Mouse (Mus musculus) E14TG2a.4 (cell line): ENCODE measurements at regions not wholly inside any gene's neighbourhood (a gene's known extent, or its start where the extent isn't known, plus 50 kb on each side); places are given as distances from the start of the nearest gene placed in this dataset.

ENCODE experiments used
- CTCF ChIP-seq: conservative IDR thresholded peaks from 2 replicates; pipeline ENCODE4 v1.5.1; 2014; ENCODE audit warnings: low read length
- NANOG ChIP-seq: IDR thresholded peaks from 2 replicates; pipeline ENCODE4 v1.6.1; 2014; ENCODE audit warnings: borderline replicate concordance, low read length, mixed read lengths

- TF ChIP-seq CTCF (no peak), NANOG (no peak)
Measured at GRCm38 (mm10) chr17:58587946-58588345, 403.2 kb downstream of the Pdzph1 start.
